Mouse (Mus musculus) midbrain, embryonic 11.5 days (tissue): Measurements from ENCODE around the gene Zfp978. TPM values are rescaled to one million over a fixed set of nuclear protein-coding genes. Genes with fewer than 3 reads are reported as not detected.
"Not testable (repeated sequence)": the region's sequence is repeated elsewhere in the genome, so short reads cannot be mapped to it uniquely, and the experiment has no call there.

Experiments
- ATAC-seq: fragments of 200-750 bp; cut with Nextera tagmentation; 2 replicates; pipeline ENCODE4 v1.8.0; 2017; ENCODE audit warnings: moderate TSS enrichment, moderate library complexity; ENCODE audit not compliant: low FRiP score
- DNase-seq: peaks from one replicate; pipeline ENCODE4 v3.0.0; 2015; ENCODE audit warnings: low spot score; ENCODE audit errors: missing footprints
- H3K27ac ChIP-seq: fragments of 300-500 bp; sonication (generic); 2 replicates; pipeline ENCODE4 v1.5.1; 2014; ENCODE audit warnings: low read depth, low read length
- H3K27me3 ChIP-seq: fragments of 300-500 bp; sonication (generic); 2 replicates; pipeline ENCODE4 v1.6.1; 2014; ENCODE audit warnings: mild to moderate bottlenecking, low read length, moderate library complexity, mixed read lengths; ENCODE audit not compliant: control insufficient read depth, insufficient read depth
- H3K36me3 ChIP-seq: fragments of 300-500 bp; sonication (generic); 2 replicates; pipeline ENCODE4 v1.6.1; 2014; ENCODE audit warnings: mild to moderate bottlenecking, low read length, moderate library complexity, mixed read lengths; ENCODE audit not compliant: control insufficient read depth, insufficient read depth
- H3K4me1 ChIP-seq: fragments of 300-500 bp; sonication (generic); 2 replicates; pipeline ENCODE4 v1.6.1; 2014; ENCODE audit warnings: low read length; ENCODE audit not compliant: control insufficient read depth, insufficient read depth
- H3K4me2 ChIP-seq: fragments of 300-500 bp; sonication (generic); 2 replicates; pipeline ENCODE4 v1.6.1; 2014; ENCODE audit warnings: mild to moderate bottlenecking, moderate library complexity
- H3K4me3 ChIP-seq: fragments of 300-500 bp; sonication (generic); 2 replicates; pipeline ENCODE4 v1.5.1; 2014; ENCODE audit warnings: low read depth, low read length
- H3K9ac ChIP-seq: fragments of 300-500 bp; sonication (generic); 2 replicates; pipeline ENCODE4 v1.6.1; 2014; ENCODE audit warnings: low read length
- H3K9me3 ChIP-seq: fragments of 300-500 bp; sonication (generic); 2 replicates; pipeline ENCODE4 v1.6.1; 2016; ENCODE audit warnings: low read length; ENCODE audit not compliant: control insufficient read depth
- WGBS: fragments of 180-500 bp; shearing (Covaris S2); extraction: QIAGEN DNeasy Blood & Tissue Kit; methylation state at CpG from one replicate; pipeline ENCODE4 v1.1.7; 2014; 5-methylcytosine and 5-hydroxymethylcytosine counted together
- polyA plus RNA-seq: library from polyadenylated mRNA; unstranded; fragments of >200 nt; fragmentation: Nextera tagmentation; extraction: Ambion mirVana; gene quantifications from 2 replicates; pipeline ENCODE4 v1.2.1, GENCODE M21; 2014

Zfp978 gene
- polyA plus RNA-seq, 1 experiment from 2014 or later = 0.23 TPM

DNA sequence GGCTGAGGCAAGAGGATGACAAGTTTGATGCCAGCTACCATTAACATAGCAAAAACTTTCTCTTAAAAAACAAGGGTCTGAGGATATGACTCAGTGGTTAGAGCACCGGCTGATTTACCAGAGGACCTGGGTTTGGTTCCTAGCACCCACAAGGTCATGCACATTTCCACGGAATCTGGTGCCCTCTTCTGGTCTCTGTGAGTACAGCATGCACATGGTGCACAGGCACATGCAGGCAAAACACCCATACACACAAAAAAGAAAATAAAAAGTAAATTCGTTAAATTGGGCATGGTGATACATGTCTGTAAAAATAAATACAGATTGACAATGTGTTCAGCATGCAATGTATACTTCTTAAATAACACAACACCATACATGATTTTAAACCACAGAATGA lies 20.9 kb upstream of the Zfp978 start:
- not testable (repeated sequence) for H3K27me3 ChIP-seq, H3K36me3 ChIP-seq, H3K4me3 ChIP-seq, H3K27ac ChIP-seq, H3K9ac ChIP-seq, H3K4me1 ChIP-seq, H3K4me2 ChIP-seq, ATAC-seq
- peak; percentile 17 for DNase-seq
- H3K9me3 ChIP-seq = peaks cover 52% of the 10 kb centered on the region
- WGBS = 64% methylated on average over 3 of the region's 3 CpGs

DNA sequence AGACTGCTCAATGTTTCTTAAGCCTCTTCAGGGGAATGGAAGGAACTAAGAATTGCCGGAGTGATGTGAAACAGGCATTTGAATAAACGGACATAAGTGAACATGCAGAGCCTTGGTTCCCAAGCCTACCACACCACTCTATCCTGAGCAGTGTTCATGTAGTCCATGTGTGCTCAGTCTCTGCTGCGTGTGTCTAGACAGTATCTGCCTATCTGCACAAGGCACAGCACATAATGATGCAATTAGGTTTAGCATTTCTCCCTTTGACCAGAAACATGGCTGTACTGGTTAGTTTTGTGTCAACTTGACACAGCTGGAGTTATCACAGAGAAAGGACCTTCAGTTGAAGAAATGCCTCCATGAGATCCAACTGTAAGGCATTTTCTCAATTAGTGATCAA lies 20.2 kb upstream of the Zfp978 start:
- H3K9me3 ChIP-seq = peaks cover 46% of the 10 kb centered on the region
- not testable (repeated sequence) for H3K27ac ChIP-seq, H3K4me2 ChIP-seq, H3K4me3 ChIP-seq, H3K36me3 ChIP-seq, H3K27me3 ChIP-seq, H3K9ac ChIP-seq, ATAC-seq, H3K4me1 ChIP-seq
- DNase-seq = peak; percentile 28
- WGBS = 87% methylated on average over 3 of the region's 3 CpGs

DNA sequence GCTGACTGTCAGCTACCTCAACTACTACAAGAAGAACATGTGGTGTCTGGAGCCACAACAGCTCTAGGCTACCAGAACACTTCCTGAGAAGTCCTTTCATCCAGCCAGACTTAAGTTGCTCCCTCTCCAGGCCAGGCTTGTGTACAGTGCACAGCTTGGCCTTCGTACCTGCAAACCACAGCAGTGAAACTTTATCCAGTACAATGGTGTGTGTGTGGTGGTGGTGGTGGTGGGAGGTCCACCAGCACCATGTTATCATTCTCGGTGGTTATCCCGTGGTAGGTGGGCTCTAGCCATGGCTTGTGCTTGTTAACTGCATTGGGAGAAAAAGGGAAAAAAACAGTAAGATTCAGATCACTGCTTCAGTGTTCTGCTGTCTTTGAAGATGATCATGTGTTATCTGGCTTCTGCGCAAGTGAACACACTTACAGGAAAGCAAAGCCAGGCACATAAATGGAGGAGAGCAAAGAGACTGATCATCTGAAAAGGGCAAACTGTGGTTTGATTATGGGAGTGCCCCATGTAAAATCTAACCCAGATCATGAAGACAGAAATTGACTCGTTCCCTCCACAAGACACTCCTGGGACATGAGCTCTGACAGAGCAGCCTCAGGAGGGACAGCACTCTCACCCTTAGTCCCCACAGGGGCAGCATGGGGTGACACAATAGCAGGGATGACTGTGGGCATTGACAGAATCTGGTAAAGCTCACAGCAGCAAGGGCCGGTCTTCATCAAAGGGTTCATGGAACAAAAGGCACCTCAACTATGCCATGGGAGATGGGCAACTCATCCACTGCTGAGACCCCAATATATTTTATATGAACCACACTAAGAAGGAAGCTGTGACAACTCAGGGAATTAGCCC lies 17.8 kb upstream of the Zfp978 start:
- H3K9me3 ChIP-seq = peaks cover 30% of the 10 kb centered on the region
- DNase-seq = peak; percentile 83
- ATAC-seq = peak; percentile 91
- 75% methylated on average over 6 of the region's 6 CpGs for WGBS
- H3K4me2 ChIP-seq, H3K27ac ChIP-seq, H3K4me3 ChIP-seq, H3K27me3 ChIP-seq, H3K36me3 ChIP-seq, H3K9ac ChIP-seq, H3K4me1 ChIP-seq: not testable (repeated sequence)

DNA sequence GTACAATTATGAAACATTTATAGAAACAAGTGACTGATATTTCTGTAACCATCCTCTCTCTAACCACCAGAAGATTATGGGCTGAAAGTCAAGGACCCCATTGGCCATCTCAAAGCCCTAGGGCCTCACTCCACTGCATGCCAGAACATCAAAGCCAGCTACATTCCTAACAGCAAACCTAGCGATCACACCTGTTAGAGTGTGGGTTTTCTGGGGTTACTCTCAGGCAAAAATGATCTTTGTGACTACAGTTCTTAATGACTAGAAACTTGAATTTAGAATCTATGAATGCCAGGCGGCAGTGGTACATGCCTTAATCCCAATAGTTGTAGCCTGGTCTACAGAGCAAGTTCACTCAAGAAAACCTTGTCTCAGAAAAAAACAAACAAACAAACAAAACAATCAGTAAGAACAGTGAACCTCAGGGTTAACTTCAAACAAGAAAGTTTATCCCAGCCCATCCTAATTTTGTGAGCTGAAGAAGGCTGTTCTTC lies 16.0 kb upstream of the Zfp978 start:
- H3K36me3 ChIP-seq, H3K4me1 ChIP-seq, H3K4me2 ChIP-seq, H3K27ac ChIP-seq, H3K27me3 ChIP-seq, H3K4me3 ChIP-seq, ATAC-seq, H3K9ac ChIP-seq: not testable (repeated sequence)
- peak; percentile 19 for DNase-seq
- WGBS = 88% methylated on average over 2 of the region's 2 CpGs
- peaks cover 28% of the 10 kb centered on the region for H3K9me3 ChIP-seq

DNA sequence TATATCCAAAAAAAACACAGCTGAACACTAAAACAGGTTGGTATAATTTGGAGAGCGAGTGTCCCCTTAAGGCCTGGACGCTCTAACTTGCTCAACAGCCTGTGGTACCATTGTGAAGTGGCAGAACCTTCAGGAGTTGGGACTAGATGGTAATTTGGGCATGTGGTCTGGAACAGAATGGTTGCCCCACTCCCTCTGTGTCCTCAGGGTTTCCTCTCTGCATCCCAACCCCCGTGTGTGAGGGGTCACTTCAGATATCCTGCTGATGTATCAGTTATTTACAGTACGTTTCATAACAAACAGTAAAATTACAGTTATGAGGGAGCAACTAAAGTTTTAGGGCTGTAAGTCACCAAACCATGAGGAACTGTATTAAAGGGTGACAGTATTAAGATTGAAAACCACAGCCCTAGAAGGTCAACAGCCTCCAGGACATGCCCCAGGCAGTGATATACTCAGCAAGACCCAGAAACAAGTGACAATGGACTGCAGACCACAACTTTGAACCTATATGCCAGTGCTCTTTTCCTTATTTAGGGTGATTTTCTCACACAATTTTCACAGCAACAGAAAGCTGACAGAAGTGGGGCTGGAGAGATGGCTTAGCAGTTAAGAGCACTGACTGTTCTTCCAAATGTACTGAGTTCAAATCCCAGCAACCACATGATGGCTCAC lies 14.6 kb upstream of the Zfp978 start:
- not testable (repeated sequence) for H3K4me2 ChIP-seq, ATAC-seq, H3K27me3 ChIP-seq, H3K4me3 ChIP-seq, H3K36me3 ChIP-seq, H3K27ac ChIP-seq, H3K9ac ChIP-seq, H3K4me1 ChIP-seq
- peak; percentile 70 for DNase-seq
- 67% methylated on average over 4 of the region's 4 CpGs for WGBS
- H3K9me3 ChIP-seq = peaks cover 35% of the 10 kb centered on the region

DNA sequence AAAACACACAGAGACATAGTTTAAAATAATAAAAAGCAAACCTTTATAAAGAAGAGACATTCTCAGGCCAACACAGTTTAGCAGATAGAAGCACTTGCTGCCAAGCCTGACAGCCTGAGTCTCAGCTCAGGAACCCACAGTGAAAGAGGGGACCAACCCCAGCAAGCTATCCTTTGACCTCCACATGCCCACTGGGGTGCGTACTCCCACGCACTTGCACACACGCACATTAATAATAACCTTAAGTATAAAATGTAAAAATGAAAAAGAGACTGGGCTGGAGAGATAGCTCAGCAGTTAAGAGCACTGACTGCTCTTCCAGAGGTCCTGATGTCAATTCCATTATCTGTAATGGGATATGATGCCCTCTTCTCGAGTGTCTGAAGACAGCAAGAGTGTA lies 13.8 kb upstream of the Zfp978 start:
- not testable (repeated sequence) for DNase-seq, H3K27ac ChIP-seq, H3K27me3 ChIP-seq, H3K4me1 ChIP-seq, H3K9ac ChIP-seq, ATAC-seq, H3K36me3 ChIP-seq, H3K4me3 ChIP-seq, H3K4me2 ChIP-seq
- 65% methylated on average over 4 of the region's 4 CpGs for WGBS
- H3K9me3 ChIP-seq = peaks cover 35% of the 10 kb centered on the region

DNA sequence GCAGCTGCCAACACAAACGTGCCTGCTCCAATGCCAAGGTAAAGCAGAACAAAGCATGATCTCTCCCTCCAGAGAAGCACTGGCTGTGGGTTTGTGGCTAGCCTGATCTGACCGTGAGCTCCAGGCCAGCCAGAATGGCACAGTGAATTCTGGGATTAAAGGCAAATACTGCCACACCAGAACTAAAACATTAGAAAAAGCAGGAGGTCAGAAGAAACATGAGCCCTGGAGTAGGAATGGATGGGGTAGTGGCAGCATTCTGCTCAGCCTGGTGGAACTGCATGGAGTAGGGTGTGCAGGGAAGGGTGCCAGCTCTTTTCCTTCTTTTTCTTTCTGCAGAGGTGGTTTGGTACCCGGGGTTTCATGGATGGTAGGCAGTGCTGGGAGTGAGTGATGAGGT lies 13.2 kb upstream of the Zfp978 start:
- not testable (repeated sequence) for H3K9ac ChIP-seq, H3K4me3 ChIP-seq, H3K36me3 ChIP-seq, DNase-seq, H3K27ac ChIP-seq, H3K4me2 ChIP-seq, H3K27me3 ChIP-seq, ATAC-seq, H3K4me1 ChIP-seq
- WGBS = 73% methylated on average over 1 of the region's 3 CpGs
- H3K9me3 ChIP-seq = peaks cover 35% of the 10 kb centered on the region

DNA sequence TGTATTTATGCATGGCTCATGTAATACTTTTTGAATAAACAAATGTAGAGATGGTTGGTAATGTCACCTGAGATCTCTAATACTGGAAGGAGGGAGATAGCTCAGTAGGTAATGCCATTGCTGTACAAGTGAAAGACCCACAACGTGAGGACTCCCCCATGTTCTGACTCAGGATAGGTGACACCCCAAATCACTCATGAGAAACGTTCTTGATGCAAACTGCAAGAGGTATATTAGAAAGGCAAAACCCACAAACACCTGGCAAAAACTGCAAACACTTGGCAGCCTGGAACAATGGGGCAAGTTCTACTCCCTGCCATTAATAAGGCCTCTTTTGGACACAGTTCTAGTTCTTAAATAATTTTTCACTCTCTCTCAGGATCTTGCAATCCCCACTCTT lies 12.7 kb upstream of the Zfp978 start:
- not testable (repeated sequence) for H3K4me3 ChIP-seq, H3K27ac ChIP-seq, H3K9ac ChIP-seq, ATAC-seq, H3K4me2 ChIP-seq, H3K27me3 ChIP-seq, H3K36me3 ChIP-seq, H3K4me1 ChIP-seq, DNase-seq
- WGBS = 71% methylated on average over 2 of the region's 2 CpGs
- peaks cover 30% of the 10 kb centered on the region for H3K9me3 ChIP-seq
